Mouse (Mus musculus) midbrain, embryonic 10.5 days (tissue): ENCODE measurements around the gene Slc22a3. TPM values are rescaled to one million over a fixed set of nuclear protein-coding genes. Genes with fewer than 3 reads are reported as not detected.

Experiments
- DNase-seq: peaks from one replicate; pipeline ENCODE4 v3.0.0-alpha.2; 2017; ENCODE audit warnings: low spot score
- H3K27ac ChIP-seq: fragments of 300-500 bp; sonication (generic); replicated peaks from 2 replicates; pipeline ENCODE4 v1.5.1; 2016; ENCODE audit warnings: mild to moderate bottlenecking
- H3K27me3 ChIP-seq: fragments of 300-500 bp; sonication (generic); 2 replicates; pipeline ENCODE4 v1.6.1; 2016; ENCODE audit warnings: low read depth, mild to moderate bottlenecking; ENCODE audit not compliant: poor library complexity, severe bottlenecking
- H3K36me3 ChIP-seq: fragments of 300-500 bp; sonication (generic); 2 replicates; pipeline ENCODE4 v1.6.1; 2016; ENCODE audit warnings: mild to moderate bottlenecking, moderate library complexity
- H3K4me1 ChIP-seq: fragments of 300-500 bp; sonication (generic); 2 replicates; pipeline ENCODE4 v1.6.1; 2016
- H3K4me3 ChIP-seq: fragments of 300-500 bp; sonication (generic); 2 replicates; pipeline ENCODE4 v1.5.1; 2016; ENCODE audit warnings: mild to moderate bottlenecking, moderate library complexity
- H3K9me3 ChIP-seq: fragments of 300-500 bp; sonication (generic); replicated peaks from 2 replicates; pipeline ENCODE4 v1.6.1; 2016; ENCODE audit warnings: mild to moderate bottlenecking
- WGBS: fragments of 180-500 bp; shearing (Covaris S2); methylation state at CpG from one replicate; pipeline ENCODE4 v1.1.7; 2016; 5-methylcytosine and 5-hydroxymethylcytosine counted together
- polyA plus RNA-seq: library from polyadenylated mRNA; unstranded; fragments of >200 nt; fragmentation: Nextera tagmentation; extraction: Ambion mirVana; gene quantifications from 2 replicates; pipeline ENCODE4 v1.2.1, GENCODE M21; 2016

Gene Slc22a3
- polyA plus RNA-seq, 1 experiment from 2014 or later, result not detected

DNA sequence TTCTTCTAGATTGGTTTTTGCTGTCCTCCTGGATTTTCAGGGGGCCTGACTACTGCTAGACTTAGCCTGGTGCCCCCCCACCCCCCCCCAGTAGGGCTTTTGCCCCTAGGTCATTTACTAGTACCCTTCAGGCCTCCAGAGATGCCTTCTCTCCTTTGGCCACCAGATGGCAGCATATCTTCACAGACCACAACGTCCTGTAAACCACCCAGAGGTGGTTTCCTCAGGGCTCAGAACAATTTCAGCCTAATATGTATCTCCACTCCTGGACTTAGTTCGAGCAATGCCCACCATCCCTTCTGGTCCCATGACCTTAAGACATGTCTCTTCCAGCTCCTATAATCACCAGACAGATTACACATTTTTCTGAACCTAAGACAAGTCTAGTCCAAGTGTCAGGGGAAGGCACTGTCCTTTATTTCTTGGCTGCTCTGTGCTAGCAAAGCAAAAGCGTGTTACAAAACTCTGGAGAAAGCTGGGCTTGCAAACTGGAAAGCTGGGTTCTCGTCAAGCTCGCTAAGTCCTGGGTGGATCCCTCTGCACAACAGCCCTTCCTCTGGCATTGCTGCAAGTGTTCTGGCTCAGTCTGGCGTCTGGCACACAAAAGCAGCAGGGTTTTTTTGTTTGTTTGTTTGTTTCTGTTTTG, 91.1 kb downstream of the Slc22a3 start:
- Histone ChIP-seq H3K9me3 (no peaks in the 10 kb centered on the region), H3K4me1 (peaks cover 15% of the 10 kb centered on the region), H3K36me3 (no peaks in the 10 kb centered on the region), H3K27me3 (no peaks in the 10 kb centered on the region), H3K27ac (no peak overlapping the region), H3K4me3 (no peak overlapping the region)
- peak; percentile 75 for DNase-seq
- 52% methylated on average over 6 of the region's 6 CpGs for WGBS

DNA sequence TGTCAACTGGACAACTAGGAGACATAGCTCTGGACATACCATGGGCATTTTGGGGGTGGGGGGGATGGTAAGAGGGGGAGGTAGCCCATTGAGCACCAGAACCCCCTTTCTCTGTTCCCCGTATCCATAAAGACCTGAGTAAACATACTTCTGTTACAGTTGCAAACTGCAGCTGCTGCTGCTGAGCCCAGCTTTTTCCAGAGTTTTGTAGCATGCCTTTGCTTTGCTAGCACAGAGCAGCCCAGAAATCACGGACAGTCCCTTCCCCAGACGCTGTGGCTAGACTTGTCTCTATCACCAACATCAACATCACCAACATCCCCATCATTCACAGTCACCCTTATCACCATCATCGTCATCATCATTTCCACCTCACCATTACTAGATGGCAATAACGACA, 91.8 kb downstream of the Slc22a3 start:
- no peak overlapping the region for H3K4me3 ChIP-seq
- 77% methylated on average over 5 of the region's 5 CpGs for WGBS
- H3K27ac ChIP-seq, result no peak overlapping the region
- H3K9me3 ChIP-seq, result no peaks in the 10 kb centered on the region
- H3K27me3 ChIP-seq, result no peaks in the 10 kb centered on the region
- no peaks in the 10 kb centered on the region for H3K36me3 ChIP-seq
- peaks cover 15% of the 10 kb centered on the region for H3K4me1 ChIP-seq
- DNase-seq, result no peak

DNA sequence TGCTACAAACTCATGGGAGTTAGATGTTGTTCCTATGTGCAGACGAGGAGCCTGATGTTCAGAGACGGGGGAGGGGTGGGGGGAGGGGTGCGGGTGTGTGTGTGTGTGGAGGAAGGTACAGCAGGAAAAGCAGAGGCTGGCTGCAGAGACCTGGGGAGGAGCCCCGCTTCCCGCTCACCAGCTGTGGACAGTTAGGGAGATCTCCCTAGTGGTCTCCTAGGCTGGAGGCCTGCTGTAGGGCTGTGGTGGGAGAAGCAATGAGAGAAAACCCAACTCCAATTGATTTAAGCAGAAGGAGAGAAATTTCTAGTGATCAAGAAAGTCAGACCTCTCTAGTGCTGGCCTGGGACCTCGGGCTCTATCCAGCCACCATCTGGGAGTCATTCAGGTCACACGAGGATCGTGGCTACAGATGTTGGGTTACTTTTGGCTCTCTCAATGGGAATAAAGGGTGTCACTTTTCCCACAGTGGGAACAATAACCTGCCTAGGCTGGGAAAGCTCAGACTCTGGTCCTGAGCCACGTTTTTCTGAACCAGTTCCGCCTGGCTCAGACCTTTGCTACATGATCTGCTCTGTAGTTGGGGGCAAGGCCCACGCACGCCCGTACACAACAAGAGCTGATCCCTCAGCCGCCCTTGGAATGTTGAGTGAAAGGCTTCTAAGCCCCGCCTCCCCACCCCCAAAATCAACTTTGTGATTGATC, 92.3 kb downstream of the Slc22a3 start:
- H3K9me3 ChIP-seq, result no peaks in the 10 kb centered on the region
- H3K4me1 ChIP-seq, result peaks cover 15% of the 10 kb centered on the region
- no peaks in the 10 kb centered on the region for H3K27me3 ChIP-seq
- WGBS, result 56% methylated on average over 15 of the region's 15 CpGs
- no peaks in the 10 kb centered on the region for H3K36me3 ChIP-seq
- H3K4me3 ChIP-seq, result no peak overlapping the region
- no peak for DNase-seq
- H3K27ac ChIP-seq, result 0 out of 2 replicates have a peak overlapping the region, but pooled peaks have one; percentile 7

DNA sequence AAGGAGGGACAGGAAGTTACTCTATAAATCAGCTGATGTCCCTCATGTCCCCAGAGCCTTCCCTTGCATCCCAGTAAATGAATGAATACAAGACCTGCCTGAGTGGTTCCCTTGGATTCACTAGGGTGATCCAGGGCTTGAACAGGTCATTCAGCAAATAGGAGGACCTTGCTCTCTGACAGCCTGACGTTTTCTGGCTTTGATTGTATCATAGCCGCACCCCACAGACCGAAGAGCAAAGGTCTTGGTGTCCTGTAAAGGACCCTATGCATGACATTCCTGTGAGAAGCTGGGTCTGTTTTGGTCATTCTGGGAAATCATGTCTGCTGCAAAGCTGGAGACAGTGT, 94.6 kb downstream of the Slc22a3 start:
- H3K4me1 ChIP-seq, result peaks cover 15% of the 10 kb centered on the region
- H3K27ac ChIP-seq, result no peak overlapping the region
- H3K27me3 ChIP-seq, result no peaks in the 10 kb centered on the region
- H3K36me3 ChIP-seq, result no peaks in the 10 kb centered on the region
- no peak for DNase-seq
- no peaks in the 10 kb centered on the region for H3K9me3 ChIP-seq
- no peak overlapping the region for H3K4me3 ChIP-seq
- WGBS, result 78% methylated on average over 3 of the region's 3 CpGs

DNA sequence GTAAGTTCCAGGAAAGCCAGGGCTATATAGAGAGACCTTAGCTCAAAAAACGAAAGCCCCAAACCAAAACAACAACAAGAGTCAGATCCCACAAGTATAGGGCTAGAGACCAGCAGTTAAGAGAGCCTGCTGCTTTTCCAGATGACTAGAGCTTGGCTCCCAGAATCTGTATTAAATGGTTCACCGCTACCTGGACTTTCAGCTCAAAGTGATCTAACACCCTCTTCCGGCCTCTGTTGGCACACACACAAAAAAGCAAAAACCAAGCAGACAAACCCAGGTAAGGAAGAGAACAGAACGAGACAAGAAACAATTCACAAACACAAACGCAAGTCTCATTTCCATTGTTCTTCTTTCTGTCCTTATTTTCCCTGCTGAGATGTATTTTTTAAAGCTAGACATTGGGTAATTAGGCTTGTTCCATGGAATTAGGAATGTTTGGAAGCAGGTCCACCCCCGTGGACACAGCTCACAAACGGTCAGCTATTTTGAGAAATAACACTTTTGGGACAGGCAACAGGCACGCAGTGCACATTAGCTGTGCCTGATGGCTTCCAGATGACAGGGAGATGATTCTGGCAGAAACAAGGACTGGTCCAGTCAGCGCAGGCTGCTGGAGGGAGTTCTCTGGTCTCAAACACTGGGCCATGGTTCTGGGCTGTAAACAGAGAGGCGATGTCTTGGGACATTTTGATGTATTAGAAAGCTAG, 95.2 kb downstream of the Slc22a3 start:
- no peak for DNase-seq
- Histone ChIP-seq H3K4me1 (peaks cover 15% of the 10 kb centered on the region), H3K9me3 (no peaks in the 10 kb centered on the region), H3K27me3 (no peaks in the 10 kb centered on the region), H3K36me3 (no peaks in the 10 kb centered on the region), H3K4me3 (no peak overlapping the region), H3K27ac (no peak overlapping the region)
- 74% methylated on average over 10 of the region's 10 CpGs for WGBS

DNA sequence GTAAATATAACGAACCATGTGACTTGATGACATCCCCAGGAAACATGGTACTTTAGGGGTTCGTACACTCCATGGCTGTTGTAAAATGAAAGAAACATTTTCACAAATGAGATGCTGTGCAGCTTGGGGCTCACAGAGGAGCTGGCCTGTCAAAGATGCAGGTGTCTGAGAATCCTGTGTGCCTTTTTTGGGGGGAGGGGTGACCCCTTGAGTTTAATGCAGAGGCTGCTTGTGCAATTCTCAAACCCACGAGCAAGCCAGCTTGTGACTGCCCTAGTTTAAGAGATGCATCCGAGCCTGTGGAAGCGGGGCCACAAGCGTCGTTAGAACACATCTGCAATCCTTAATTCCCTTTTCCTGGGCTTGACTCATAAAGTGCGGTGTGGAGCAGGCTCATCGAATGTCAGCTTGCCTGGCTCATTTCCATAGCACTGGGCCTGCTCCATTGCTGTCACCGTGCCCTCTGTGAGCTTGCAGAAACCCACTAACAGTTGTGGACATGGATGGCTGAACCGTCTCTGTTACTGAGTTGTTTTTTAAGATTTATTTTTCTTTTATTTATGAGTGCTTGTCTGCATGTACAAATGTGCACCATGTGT, 98.1 kb downstream of the Slc22a3 start:
- 87% methylated on average over 11 of the region's 11 CpGs for WGBS
- Histone ChIP-seq H3K9me3 (peaks cover 13% of the 10 kb centered on the region), H3K27ac (no peak overlapping the region), H3K4me3 (no peak overlapping the region), H3K36me3 (no peaks in the 10 kb centered on the region), H3K4me1 (0 out of 2 replicates have a peak, but pooled peaks cover under 1% of the 10 kb centered on the region), H3K27me3 (no peaks in the 10 kb centered on the region)
- DNase-seq, result no peak

DNA sequence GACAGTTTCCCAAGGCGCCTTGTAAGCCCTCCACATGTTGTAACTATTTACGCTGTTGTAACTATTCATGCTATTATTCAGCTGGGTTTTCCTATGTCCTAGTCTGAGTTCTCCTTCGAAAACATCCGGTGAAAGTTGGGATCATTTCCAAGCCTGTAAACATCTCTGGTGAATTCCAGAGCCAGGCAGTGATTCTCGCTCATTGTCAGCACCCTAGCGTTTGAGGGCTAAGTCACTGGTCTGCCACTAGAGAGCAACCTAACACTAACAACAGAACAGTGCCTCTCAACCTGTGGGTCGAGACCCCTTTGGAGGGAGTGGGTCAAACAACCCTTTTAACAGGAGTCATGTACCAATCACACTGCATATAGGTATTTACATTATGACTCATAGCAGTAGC, 104.1 kb downstream of the Slc22a3 start:
- no peak overlapping the region for H3K4me3 ChIP-seq
- H3K36me3 ChIP-seq, result no peaks in the 10 kb centered on the region
- no peaks in the 10 kb centered on the region for H3K4me1 ChIP-seq
- no peak overlapping the region for H3K27ac ChIP-seq
- H3K27me3 ChIP-seq, result no peaks in the 10 kb centered on the region
- WGBS, result 73% methylated on average over 7 of the region's 7 CpGs
- no peak for DNase-seq
- peaks cover 16% of the 10 kb centered on the region for H3K9me3 ChIP-seq

DNA sequence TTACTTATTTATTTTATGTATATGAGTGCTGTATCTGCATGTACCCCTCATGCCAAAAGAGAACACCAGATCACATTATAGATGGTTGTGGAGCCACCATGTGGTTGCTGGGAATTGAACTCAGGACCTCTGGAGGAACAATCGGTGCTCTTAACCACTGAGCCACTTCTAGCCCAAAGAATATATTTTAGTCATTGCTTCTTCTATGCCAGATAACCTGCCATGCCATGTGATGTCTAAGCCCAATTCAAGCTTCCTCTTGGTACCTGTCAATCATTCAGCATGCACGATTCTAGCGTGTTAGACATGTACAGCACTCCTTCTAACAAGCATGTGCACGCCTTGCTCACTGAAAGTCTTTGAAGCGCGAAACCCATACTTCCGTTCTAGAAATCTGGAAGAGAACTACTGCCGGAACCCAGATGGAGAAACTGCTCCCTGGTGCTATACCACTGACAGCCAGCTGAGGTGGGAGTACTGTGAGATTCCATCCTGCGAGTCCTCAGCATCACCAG, 111.3 kb downstream of the Slc22a3 start:
- WGBS, result 90% methylated on average over 9 of the region's 9 CpGs
- Histone ChIP-seq H3K9me3 (no peaks in the 10 kb centered on the region), H3K36me3 (no peaks in the 10 kb centered on the region), H3K27ac (no peak overlapping the region), H3K4me3 (no peak overlapping the region), H3K27me3 (no peaks in the 10 kb centered on the region), H3K4me1 (no peaks in the 10 kb centered on the region)
- DNase-seq, result no peak

DNA sequence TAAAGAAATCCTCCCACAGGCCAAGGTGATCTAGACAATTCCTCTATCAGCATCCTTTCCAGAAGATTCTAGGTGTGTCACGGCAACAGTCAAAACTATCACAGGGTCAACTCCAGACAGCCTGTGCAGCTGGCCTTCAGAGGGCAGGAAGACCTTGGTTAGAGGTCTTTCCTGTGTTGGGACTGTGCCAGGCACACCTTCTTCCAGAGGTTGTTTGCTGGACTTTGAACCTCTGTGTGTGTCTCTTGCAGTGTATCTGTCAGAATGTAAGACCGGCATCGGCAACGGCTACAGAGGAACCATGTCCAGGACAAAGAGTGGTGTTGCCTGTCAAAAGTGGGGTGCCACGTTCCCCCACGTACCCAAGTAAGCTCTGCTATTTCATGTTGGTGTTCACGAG, 119.3 kb downstream of the Slc22a3 start:
- Histone ChIP-seq H3K27me3 (no peaks in the 10 kb centered on the region), H3K36me3 (no peaks in the 10 kb centered on the region), H3K4me1 (no peaks in the 10 kb centered on the region), H3K9me3 (no peaks in the 10 kb centered on the region), H3K4me3 (no peak overlapping the region), H3K27ac (no peak overlapping the region)
- WGBS, result 92% methylated on average over 7 of the region's 7 CpGs
- DNase-seq, result no peak

DNA sequence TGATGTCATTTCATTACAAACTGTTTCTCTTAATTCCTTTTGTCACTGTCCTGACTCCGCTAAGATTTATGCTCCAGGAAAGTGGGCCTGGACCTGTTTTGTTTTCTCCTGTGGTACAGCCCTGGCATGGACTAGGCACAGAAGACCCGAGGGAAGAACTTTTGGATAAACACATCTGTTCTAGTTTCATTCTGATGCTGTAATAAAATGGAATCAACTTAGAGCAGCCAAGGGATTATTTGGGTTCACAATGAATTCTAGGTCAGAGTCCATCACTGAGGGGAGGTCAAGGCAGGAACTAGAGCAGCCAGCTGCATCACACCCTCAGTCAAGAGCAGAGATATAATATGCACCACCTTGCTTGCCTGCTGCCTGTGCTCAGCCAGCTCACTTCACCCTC, 119.7 kb downstream of the Slc22a3 start:
- H3K9me3 ChIP-seq, result no peaks in the 10 kb centered on the region
- H3K27ac ChIP-seq, result no peak overlapping the region
- H3K4me3 ChIP-seq, result no peak overlapping the region
- 0 out of 2 replicates have a peak, but pooled peaks cover 1% of the 10 kb centered on the region for H3K4me1 ChIP-seq
- DNase-seq, result no peak
- WGBS, result 85% methylated on average over 2 of the region's 2 CpGs
- no peaks in the 10 kb centered on the region for H3K36me3 ChIP-seq
- H3K27me3 ChIP-seq, result no peaks in the 10 kb centered on the region

DNA sequence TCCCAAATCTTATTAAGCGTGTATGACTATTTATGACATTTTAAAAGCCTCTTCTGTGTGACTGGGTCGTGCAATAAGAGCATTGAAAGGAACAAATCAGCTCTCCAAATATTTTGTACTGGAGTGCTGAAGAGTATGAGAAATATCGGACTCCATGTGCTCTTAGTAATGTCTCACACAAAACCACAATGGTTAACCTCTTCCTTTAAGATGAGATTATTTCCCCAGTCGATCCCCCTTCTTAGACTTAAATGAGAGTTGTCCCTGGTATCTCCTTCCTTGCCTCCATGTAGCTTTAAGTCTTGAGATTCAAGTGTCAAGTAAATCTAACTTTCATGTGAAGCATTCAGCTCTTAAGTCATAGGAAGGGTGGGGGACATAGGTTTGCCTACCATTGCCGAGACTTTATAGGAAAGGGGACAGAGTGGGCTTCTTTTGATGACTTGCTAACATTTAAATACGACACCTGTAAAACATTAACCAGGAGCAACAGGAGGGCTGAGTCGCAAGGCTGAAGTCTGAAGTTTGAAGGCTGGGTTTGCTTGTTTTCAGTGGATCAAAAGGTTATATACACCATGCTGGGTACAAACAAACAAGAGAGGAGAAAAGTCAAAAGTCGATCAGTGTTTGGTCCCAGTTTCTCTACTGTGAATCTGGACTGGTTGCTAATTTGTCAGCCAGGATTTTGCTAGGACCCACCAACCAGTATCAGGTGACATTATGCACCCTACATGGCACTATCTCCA, 122.3 kb downstream of the Slc22a3 start:
- DNase-seq, result no peak
- Histone ChIP-seq H3K27me3 (no peaks in the 10 kb centered on the region), H3K9me3 (no peaks in the 10 kb centered on the region), H3K4me3 (no peak overlapping the region), H3K4me1 (0 out of 2 replicates have a peak, but pooled peaks cover 4% of the 10 kb centered on the region), H3K27ac (no peak overlapping the region), H3K36me3 (no peaks in the 10 kb centered on the region)
- WGBS, result 74% methylated on average over 8 of the region's 8 CpGs

DNA sequence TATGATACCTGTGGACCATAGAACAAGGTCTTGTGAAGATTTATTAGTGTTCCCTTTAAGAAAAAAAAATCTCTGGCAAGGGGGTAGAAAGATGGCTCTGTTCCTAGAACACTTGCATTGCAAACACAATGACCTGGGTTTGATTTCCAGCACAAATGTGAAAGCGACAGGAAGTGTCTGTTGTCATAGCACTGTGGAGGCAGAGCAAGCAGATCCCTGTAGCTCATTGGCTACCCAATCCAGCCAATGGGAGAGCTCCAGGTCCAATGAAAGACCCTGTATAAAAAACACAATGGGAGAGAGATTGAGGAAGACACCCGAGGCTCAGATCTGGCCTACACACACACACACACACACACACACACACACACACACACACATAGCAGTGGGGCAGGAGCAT, 125.0 kb downstream of the Slc22a3 start:
- Histone ChIP-seq H3K4me1 (0 out of 2 replicates have a peak, but pooled peaks cover 4% of the 10 kb centered on the region), H3K9me3 (no peaks in the 10 kb centered on the region), H3K4me3 (no peak overlapping the region), H3K27me3 (no peaks in the 10 kb centered on the region), H3K36me3 (no peaks in the 10 kb centered on the region), H3K27ac (peak overlapping the region; percentile 49)
- 51% methylated on average over 2 of the region's 2 CpGs for WGBS
- peak; percentile 16 for DNase-seq
